Mouse (Mus musculus) A20 (cell line): ENCODE data around the gene Masp2.

Experiments used
- DNase-seq: peaks from one replicate; pipeline ENCODE4 v3.0.0-alpha.2; 2011; ENCODE audit warnings: low read depth, low spot score

Masp2 gene

GRCm38 (mm10) chr4:148600316-148600715 lies 2.0 kb upstream of the Masp2 start:
- no peak for DNase-seq

DNA sequence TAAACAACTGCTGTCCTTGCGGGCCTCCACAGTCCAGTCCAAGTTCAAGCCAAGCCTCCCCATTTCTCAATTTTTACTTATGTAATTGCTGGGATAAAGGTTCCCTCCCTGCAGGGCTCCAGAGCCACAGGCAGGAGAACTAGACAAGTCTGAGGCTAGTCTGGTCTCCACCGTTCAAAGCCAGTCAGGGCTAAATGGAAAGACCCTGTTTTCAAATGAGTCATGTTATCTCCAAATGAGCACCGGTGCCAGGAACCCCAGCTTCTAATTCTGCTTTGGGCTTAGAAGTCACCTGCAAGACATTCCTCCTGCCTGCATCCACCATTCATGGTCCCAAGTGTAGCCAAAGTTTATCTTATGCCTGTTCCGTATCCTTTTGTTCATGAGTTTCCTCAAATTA lies 483 bp upstream of the Masp2 start:
- DNase-seq: no peak

GRCm38 (mm10) chr4:148603376-148604139 lies 1.2 kb downstream of the Masp2 start:
- no peak for DNase-seq

- no peak for DNase-seq
Measured at GRCm38 (mm10) chr4:148604141-148604540, 1.8 kb downstream of the Masp2 start.

GRCm38 (mm10) chr4:148604541-148605165 lies 2.3 kb downstream of the Masp2 start:
- DNase-seq: peak; percentile 66

GRCm38 (mm10) chr4:148607758-148608157 lies 5.4 kb downstream of the Masp2 start:
- DNase-seq: peak; percentile 82

GRCm38 (mm10) chr4:148609805-148610204 lies 7.5 kb downstream of the Masp2 start:
- DNase-seq: no peak

GRCm38 (mm10) chr4:148610631-148611364 lies 8.4 kb downstream of the Masp2 start:
- peak; percentile 29 for DNase-seq

GRCm38 (mm10) chr4:148612557-148612956 lies 10.2 kb downstream of the Masp2 start:
- no peak for DNase-seq

- no peak for DNase-seq
Measured at GRCm38 (mm10) chr4:148613738-148614137, 11.4 kb downstream of the Masp2 start.

GRCm38 (mm10) chr4:148619805-148620204 lies 17.5 kb downstream of the Masp2 start:
- no peak for DNase-seq

DNA sequence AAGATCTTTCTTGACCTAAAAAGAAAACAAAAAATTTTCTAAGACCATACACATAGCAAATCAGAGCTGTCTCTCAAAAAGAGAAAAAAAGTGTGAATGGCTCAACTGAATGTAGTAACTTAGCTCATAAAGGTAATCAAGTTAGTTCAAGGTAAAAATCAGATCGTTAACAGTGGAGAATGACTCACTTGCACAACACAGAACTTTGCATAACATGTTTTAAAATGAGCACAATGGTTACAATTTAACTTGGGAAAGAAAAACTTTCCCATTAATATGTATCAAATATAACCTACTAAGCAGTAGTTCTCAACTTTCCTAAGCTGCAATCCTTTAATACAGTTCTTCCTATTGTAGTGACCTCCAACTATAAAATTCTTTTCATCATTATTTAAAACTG lies 18.4 kb downstream of the Masp2 start:
- DNase-seq: no peak

GRCm38 (mm10) chr4:148622485-148622884 lies 20.1 kb downstream of the Masp2 start:
- DNase-seq: no peak

DNA sequence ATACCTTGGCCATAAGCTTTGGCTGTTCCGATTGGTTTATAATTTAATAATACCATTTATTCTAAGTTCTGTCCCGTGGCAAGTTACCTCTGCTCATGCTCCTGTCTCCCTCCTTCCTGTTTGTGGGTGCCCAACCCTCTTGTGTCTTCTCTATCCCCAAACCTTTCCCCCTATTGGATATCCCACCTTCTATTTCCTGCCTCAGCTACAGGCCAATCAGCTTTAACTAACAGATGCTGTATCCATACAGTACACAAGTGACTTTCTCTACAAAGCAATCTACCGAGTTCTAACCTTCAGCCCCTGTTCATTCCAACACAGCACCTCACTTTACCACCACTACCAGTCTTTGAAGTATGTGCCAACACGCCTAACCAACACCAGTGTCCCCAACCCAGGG lies 21.3 kb downstream of the Masp2 start:
- DNase-seq: no peak

GRCm38 (mm10) chr4:148625010-148625409 lies 22.7 kb downstream of the Masp2 start:
- DNase-seq: no peak

DNA sequence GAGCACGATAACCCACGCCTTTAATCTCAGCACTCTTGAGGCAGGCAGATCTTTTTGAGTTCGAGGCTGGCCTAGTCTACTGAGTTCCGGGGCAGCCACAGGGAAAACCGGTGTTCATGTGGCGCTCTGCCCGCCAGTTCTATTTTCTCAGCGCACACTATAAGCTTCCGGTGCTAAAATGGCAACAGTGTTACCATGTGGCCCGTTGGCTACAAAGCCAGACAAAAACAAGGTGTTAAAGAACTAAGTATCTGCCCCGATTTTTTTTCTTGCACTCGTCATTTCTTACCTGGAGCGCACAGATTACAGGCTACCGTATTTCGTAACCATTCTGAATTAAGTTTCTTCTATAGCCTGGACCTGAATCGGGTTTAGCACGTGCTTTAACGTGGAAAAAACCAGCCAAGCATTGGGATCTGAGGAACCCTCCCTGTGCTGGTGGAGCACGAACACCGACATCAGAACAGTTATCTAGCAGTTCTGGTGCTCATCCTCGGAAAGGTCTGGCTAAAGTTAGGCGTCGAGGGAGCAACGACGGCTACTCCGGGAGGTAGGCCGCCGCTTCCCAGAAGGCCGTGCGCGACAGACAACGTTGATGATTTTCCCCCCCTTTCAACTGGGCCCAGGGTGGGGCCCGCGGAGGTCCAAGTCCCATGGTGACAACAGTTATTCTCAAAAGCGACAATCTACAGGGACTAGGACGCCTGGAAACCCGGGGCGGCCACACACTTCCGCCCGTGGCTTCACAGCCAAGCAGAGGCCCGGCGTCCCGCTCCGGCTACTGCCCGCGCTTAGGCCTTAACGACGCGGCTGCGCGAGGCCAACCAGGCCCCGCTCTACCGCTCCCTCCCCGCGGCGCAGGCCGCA lies 23.6 kb downstream of the Masp2 start:
- DNase-seq: peak; percentile 78

DNA sequence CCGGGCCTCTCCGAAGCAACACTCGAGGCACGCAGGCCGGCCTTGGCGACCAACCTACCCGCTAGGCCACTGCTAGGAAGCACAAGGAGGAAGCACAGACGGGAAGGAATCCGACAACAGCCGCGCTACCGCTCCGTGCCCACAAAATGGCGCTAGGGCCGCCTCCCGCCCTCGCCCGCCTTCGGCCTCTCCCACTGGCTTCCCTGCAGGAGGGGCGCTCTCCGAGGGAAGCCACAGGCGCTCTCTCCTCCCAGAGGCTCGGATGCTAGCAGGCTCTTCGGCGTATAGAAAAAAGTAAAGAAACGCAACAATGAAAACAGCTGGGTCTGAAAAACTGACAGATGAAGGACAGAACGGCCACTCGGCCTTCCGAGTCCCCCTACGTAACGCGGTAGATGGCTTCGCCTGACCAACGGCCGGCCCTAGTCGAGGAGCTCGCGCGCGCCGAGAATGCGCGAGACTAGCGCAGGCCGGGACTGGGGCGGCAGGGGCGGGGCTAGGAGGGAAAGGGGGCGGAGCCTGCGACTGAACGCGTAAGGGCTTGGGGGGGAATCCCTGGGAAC lies 24.4 kb downstream of the Masp2 start, which contains the start of gene Tardbp:
Gene Tardbp, minus strand, starts transcription at position 397 of the 563 bp plus-strand sequence.
- DNase-seq: peak; percentile 98

GRCm38 (mm10) chr4:148627246-148627645 lies 24.9 kb downstream of the Masp2 start:
- DNase-seq: peak; percentile 28

GRCm38 (mm10) chr4:148632013-148632692 lies 29.8 kb downstream of the Masp2 start:
- DNase-seq: peak; percentile 50

GRCm38 (mm10) chr4:148633395-148634061 lies 31.2 kb downstream of the Masp2 start:
- no peak for DNase-seq
